Mouse (Mus musculus): ENCODE measurements around the gene Fam240b. TPM values are rescaled to one million over a fixed set of nuclear protein-coding genes. Genes with fewer than 3 reads are reported as not detected.
"Not testable (repeated sequence)": the region's sequence is repeated elsewhere in the genome, so short reads cannot be mapped to it uniquely, and the experiment has no call there.

Fam240b gene
- polyA plus RNA-seq, 1 experiment from 2014 or later = not detected

DNA sequence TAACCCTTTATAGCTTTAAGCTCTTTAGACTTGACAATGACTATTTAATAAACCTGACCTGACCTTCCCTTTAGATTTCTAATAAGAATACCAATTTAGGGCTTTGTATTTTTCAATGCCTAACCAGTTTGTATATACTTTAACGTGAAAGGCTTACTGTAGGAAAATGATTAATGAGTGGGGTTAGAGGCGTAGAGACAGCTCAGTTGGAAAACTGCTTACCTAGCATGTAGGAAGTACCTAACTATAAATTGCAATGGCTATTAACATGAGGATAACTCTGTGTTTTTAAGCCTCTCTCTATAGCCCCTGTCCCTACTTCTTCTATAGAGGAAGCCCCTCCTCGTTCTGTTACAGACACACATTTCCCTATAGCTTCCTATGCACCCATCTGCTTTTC lies 17.6 kb downstream of the Fam240b start:
- H3K9ac ChIP-seq (ENCODE audit: low read length) = no peak overlapping the region
- no peak for ATAC-seq (replicated peaks; ENCODE audit: extremely low read depth, insufficient read depth, low FRiP score)
- no peak overlapping the region for H3K4me2 ChIP-seq (ENCODE audit: low read depth, low read length)
- no peak overlapping the region for H3K4me3 ChIP-seq (ENCODE audit: low read length)
- 72% methylated on average over 3 of the region's 3 CpGs for WGBS
- no peaks in the 10 kb centered on the region for H3K4me1 ChIP-seq (ENCODE audit: control insufficient read depth, insufficient read depth, low read length)
- H3K27ac ChIP-seq (ENCODE audit: low read length) = no peak overlapping the region
- no peaks in the 10 kb centered on the region for H3K36me3 ChIP-seq (ENCODE audit: control insufficient read depth, insufficient read depth)
- H3K27me3 ChIP-seq (ENCODE audit: control insufficient read depth, insufficient read depth, low read length) = no peaks in the 10 kb centered on the region
- no peaks in the 10 kb centered on the region for H3K9me3 ChIP-seq (replicated peaks; ENCODE audit: control insufficient read depth, low read length)

DNA sequence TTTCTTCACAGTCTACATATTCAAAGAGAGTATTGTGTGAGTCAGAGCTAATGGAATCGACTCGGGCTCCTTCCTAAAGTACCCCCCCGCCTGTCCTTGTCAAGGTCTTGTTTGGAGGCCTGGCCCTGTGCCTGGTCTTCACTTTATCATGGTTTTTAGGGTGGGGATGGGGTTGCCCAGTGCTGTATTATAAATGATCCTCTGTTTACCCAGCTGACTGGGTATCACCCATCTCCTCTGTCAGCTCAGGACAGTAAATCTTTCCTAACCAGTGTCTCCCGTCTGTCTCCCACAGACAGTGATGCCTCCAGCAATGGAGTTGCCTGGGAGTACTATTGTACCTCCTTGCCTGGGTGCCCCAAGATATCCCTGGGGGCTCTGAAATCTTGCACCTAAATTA lies 19.6 kb downstream of the Fam240b start:
- H3K27me3 ChIP-seq (ENCODE audit: control insufficient read depth, insufficient read depth, low read length) = no peaks in the 10 kb centered on the region

DNA sequence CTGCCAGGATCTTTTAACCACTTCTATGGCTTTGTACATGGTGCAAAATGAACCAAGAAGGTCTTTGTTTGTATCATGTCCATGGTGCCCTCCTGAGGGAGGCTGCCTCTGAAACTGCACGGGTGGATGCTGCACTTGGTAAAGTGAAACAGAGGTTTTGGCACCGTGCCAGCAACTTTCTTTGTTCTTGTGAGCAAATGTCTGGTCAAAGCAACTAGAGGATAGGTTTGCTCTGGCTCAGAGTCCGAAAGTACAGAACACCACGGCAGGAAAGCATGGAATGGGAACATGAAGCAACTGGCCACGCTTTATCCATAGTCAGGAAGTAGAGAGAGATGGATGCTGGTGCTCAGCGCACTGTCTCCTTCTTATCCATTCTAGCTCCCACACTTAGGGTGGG lies 29.7 kb downstream of the Fam240b start:
- no peak overlapping the region for H3K27ac ChIP-seq (ENCODE audit: low read length)
- H3K9ac ChIP-seq (ENCODE audit: low read length) = no peak overlapping the region
- H3K36me3 ChIP-seq (ENCODE audit: control insufficient read depth, insufficient read depth) = no peaks in the 10 kb centered on the region
- no peaks in the 10 kb centered on the region for H3K4me1 ChIP-seq (ENCODE audit: control insufficient read depth, insufficient read depth, low read length)
- WGBS = 52% methylated on average over 6 of the region's 6 CpGs
- no peak overlapping the region for H3K4me2 ChIP-seq (ENCODE audit: low read depth, low read length)
- H3K9me3 ChIP-seq (replicated peaks; ENCODE audit: control insufficient read depth, low read length) = no peaks in the 10 kb centered on the region
- no peak overlapping the region for H3K4me3 ChIP-seq (ENCODE audit: low read length)
- ATAC-seq (replicated peaks; ENCODE audit: extremely low read depth, insufficient read depth, low FRiP score) = no peak
- H3K27me3 ChIP-seq (ENCODE audit: control insufficient read depth, insufficient read depth, low read length) = no peaks in the 10 kb centered on the region

More for the DNA sequence above, 19.6 kb downstream of the Fam240b start:
- no peaks in the 10 kb centered on the region for H3K4me1 ChIP-seq (ENCODE audit: control insufficient read depth, insufficient read depth, low read length)
- no peaks in the 10 kb centered on the region for H3K36me3 ChIP-seq (ENCODE audit: control insufficient read depth, insufficient read depth)
- H3K4me3 ChIP-seq (ENCODE audit: low read length) = no peak overlapping the region
- no peak overlapping the region for H3K27ac ChIP-seq (ENCODE audit: low read length)
- WGBS = 54% methylated on average over 4 of the region's 4 CpGs
- H3K4me2 ChIP-seq (ENCODE audit: low read depth, low read length) = no peak overlapping the region
- no peaks in the 10 kb centered on the region for H3K9me3 ChIP-seq (replicated peaks; ENCODE audit: control insufficient read depth, low read length)
- no peak overlapping the region for H3K9ac ChIP-seq (ENCODE audit: low read length)
- no peak for ATAC-seq (replicated peaks; ENCODE audit: extremely low read depth, insufficient read depth, low FRiP score)

DNA sequence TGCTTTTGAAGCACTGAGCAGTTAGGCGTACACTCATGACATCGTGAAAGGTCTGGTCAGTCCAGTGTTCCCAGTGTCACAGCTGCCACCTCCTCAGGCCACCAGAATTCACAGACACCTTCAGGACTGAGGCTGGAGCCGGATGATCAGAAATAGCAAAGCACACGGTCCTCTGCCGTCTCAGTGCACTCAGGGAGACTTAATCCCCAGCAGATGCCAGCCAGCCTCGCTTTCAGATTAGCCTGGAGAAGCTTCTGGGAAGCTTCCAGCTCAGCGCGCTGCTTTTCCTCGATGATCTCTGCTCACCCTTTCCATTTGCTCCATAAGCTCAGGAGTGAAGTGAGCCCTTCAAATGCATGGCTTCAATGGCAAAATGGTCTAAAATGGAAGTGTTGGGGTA lies 32.4 kb downstream of the Fam240b start:
- H3K4me1 ChIP-seq (ENCODE audit: control insufficient read depth, insufficient read depth, low read length) = no peaks in the 10 kb centered on the region
- no peak for ATAC-seq (replicated peaks; ENCODE audit: extremely low read depth, insufficient read depth, low FRiP score)
- no peak overlapping the region for H3K4me3 ChIP-seq (ENCODE audit: low read length)
- H3K27me3 ChIP-seq (ENCODE audit: control insufficient read depth, insufficient read depth, low read length) = no peaks in the 10 kb centered on the region
- H3K9me3 ChIP-seq (replicated peaks; ENCODE audit: control insufficient read depth, low read length) = 0 out of 2 replicates have a peak, but pooled peaks cover 2% of the 10 kb centered on the region
- H3K27ac ChIP-seq (ENCODE audit: low read length) = no peak overlapping the region
- 50% methylated on average over 9 of the region's 9 CpGs for WGBS
- no peaks in the 10 kb centered on the region for H3K36me3 ChIP-seq (ENCODE audit: control insufficient read depth, insufficient read depth)
- H3K4me2 ChIP-seq (ENCODE audit: low read depth, low read length) = no peak overlapping the region
- no peak overlapping the region for H3K9ac ChIP-seq (ENCODE audit: low read length)

DNA sequence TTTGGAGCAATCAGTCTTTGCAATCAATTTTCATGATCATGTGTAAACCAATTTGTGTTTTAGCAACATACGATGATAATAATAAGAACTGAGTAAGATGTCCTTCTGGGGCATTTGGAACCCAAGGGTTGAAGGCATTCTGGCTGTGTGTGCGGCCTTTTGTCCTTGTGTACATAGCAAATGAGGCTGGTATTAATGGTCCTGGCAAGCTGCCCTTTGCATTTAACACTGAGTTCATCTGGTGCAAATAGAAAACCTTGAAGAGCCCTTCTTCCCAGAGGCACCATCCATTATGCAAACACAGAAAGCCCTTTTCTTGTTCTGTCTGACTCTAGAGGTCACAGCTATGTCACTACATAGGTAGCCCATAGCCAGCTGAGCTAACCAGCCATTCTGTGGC lies 35.0 kb downstream of the Fam240b start:
- 74% methylated on average over 2 of the region's 2 CpGs for WGBS
- Histone ChIP-seq H3K27me3 (ENCODE audit: control insufficient read depth, insufficient read depth, low read length) (no peaks in the 10 kb centered on the region), H3K27ac (ENCODE audit: low read length) (no peak overlapping the region), H3K4me3 (ENCODE audit: low read length) (no peak overlapping the region), H3K9me3 (replicated peaks; ENCODE audit: control insufficient read depth, low read length) (0 out of 2 replicates have a peak, but pooled peaks cover 2% of the 10 kb centered on the region), H3K4me2 (ENCODE audit: low read depth, low read length) (no peak overlapping the region), H3K36me3 (ENCODE audit: control insufficient read depth, insufficient read depth) (no peaks in the 10 kb centered on the region), H3K4me1 (ENCODE audit: control insufficient read depth, insufficient read depth, low read length) (no peaks in the 10 kb centered on the region), H3K9ac (ENCODE audit: low read length) (no peak overlapping the region)
- no peak for ATAC-seq (replicated peaks; ENCODE audit: extremely low read depth, insufficient read depth, low FRiP score)

DNA sequence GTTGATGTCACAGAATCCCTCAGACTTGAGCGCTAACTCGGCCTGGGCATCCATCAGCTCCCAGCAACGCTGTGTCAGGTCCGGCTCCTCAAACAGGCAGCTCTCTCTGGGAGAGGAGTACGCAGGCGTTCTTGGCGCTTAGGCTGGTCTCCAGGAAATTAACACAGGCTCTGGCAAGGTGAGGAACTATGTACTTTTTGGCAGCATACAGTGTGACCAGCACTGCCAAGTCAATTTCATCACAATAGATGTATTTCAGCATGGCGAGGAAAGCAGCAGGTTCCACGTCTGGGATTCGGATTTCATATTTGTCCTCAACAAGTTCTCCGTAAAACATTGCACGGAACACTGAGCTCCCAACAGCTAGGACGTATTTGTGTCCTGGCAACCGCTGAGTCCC lies 39.4 kb downstream of the Fam240b start:
- Histone ChIP-seq H3K4me2 (ENCODE audit: low read depth, low read length) (no peak overlapping the region), H3K4me1 (ENCODE audit: control insufficient read depth, insufficient read depth, low read length) (no peaks in the 10 kb centered on the region), H3K27me3 (ENCODE audit: control insufficient read depth, insufficient read depth, low read length) (no peaks in the 10 kb centered on the region), H3K27ac (ENCODE audit: low read length) (no peak overlapping the region), H3K4me3 (ENCODE audit: low read length) (no peak overlapping the region), H3K9me3 (replicated peaks; ENCODE audit: control insufficient read depth, low read length) (0 out of 2 replicates have a peak, but pooled peaks cover 2% of the 10 kb centered on the region), H3K36me3 (ENCODE audit: control insufficient read depth, insufficient read depth) (no peaks in the 10 kb centered on the region), H3K9ac (ENCODE audit: low read length) (no peak overlapping the region)
- WGBS = 81% methylated on average over 14 of the region's 14 CpGs
- no peak for ATAC-seq (replicated peaks; ENCODE audit: extremely low read depth, insufficient read depth, low FRiP score)

DNA sequence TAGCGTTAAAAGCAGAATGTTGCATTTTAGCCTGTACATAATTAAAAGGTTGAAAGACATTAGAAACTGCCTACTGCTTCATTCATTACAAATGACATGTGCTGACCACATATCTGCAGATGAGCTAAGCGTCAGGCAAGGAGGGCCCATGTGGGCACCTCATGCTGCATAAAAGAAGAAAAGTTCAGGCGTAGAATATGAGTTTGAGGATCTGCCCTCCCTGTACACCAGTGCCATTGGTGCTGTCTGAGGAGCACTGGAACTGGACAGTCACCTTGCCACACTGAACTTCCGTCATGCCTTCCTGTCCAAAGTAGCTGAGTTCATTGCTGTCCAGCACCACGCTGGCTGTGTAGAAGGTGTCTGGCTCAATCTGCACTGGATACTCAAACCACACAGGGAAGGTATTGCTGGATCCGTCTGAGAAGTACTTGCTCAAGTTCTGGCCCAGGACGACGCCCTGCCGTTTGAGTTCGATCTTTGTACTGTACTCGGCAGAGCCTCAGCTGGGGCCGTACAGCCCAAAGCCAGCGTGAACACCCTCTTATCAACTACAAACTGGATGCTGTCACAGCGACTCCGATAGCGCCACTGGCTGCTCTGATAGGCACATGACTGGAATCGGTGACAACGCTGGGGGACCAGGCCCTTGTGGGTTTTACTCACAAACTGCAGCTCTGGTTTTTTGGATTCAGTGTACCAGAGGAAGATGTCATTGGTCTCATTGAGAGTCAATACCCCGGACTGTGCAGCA lies 40.2 kb downstream of the Fam240b start:
- not testable (repeated sequence) for H3K4me2 ChIP-seq (ENCODE audit: low read depth, low read length); H3K27me3 ChIP-seq (ENCODE audit: control insufficient read depth, insufficient read depth, low read length); H3K9me3 ChIP-seq (replicated peaks; ENCODE audit: control insufficient read depth, low read length); H3K4me1 ChIP-seq (ENCODE audit: control insufficient read depth, insufficient read depth, low read length); H3K27ac ChIP-seq (ENCODE audit: low read length); ATAC-seq (replicated peaks; ENCODE audit: extremely low read depth, insufficient read depth, low FRiP score); H3K9ac ChIP-seq (ENCODE audit: low read length); H3K36me3 ChIP-seq (ENCODE audit: control insufficient read depth, insufficient read depth); H3K4me3 ChIP-seq (ENCODE audit: low read length)
- WGBS = 71% methylated on average over 19 of the region's 19 CpGs

DNA sequence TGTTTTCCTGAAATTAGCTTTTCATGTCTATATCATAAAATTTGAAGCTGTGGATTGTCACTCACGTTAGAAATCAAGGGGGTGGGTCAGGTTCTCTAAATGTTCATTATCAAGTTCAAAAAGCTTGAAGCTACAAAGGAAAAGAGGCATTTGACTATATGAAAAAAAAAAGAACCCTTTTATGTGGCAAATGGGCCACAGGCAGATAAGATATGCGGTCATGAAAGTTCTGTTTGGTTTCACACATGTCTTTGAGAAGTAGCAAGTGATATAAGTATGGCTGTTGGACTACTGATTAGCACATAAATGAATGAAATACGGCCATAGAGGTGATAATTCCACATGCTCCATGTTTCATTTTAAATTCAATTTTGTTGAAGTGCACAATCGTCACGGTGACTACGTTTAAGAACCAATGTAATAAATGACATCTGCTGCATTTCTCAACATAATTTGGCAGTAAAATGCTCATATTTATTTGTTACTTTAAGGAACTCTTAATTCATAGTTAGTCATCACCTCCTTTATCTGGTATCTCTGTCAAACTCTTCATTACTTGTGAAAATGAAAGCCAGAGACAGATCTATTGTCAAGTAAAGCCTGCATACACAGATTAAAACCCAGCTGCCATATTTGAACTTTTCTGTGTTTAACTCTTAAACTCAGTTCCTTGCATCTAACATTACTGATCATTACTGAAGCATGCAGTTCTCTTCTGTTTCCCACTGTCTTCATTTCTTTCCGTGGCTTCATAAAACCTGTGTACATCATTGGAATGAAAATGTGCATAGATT lies 47.4 kb downstream of the Fam240b start:
- ATAC-seq (replicated peaks; ENCODE audit: extremely low read depth, insufficient read depth, low FRiP score) = no peak
- Histone ChIP-seq H3K4me3 (ENCODE audit: low read length) (no peak overlapping the region), H3K27ac (ENCODE audit: low read length) (no peak overlapping the region), H3K4me2 (ENCODE audit: low read depth, low read length) (no peak overlapping the region), H3K9ac (ENCODE audit: low read length) (no peak overlapping the region), H3K36me3 (ENCODE audit: control insufficient read depth, insufficient read depth) (no peaks in the 10 kb centered on the region), H3K9me3 (replicated peaks; ENCODE audit: control insufficient read depth, low read length) (no peaks in the 10 kb centered on the region), H3K27me3 (ENCODE audit: control insufficient read depth, insufficient read depth, low read length) (no peaks in the 10 kb centered on the region), H3K4me1 (ENCODE audit: control insufficient read depth, insufficient read depth, low read length) (no peaks in the 10 kb centered on the region)
- 60% methylated on average over 7 of the region's 7 CpGs for WGBS

DNA sequence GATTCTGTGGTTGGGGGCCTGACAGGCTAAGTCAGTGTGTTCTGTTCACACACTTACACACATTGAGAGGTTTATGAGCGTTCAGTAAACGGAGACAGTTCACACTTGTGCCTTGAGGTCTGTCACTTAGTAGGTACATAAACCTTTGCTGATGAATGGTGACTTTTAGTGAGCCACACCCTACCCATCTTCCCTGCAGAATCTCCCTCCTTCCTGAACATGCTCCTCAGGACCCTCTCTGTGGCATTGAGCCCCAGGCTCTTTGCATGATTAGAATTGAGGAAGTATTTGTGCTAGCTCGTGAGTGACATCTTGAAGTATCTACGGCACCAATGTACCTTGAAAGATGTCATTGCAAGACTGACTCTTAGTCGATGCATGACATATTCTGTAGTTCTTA lies 48.9 kb downstream of the Fam240b start:
- Histone ChIP-seq H3K4me1 (ENCODE audit: control insufficient read depth, insufficient read depth, low read length) (no peaks in the 10 kb centered on the region), H3K27ac (ENCODE audit: low read length) (no peak overlapping the region), H3K9ac (ENCODE audit: low read length) (no peak overlapping the region), H3K36me3 (ENCODE audit: control insufficient read depth, insufficient read depth) (no peaks in the 10 kb centered on the region), H3K9me3 (replicated peaks; ENCODE audit: control insufficient read depth, low read length) (no peaks in the 10 kb centered on the region), H3K4me3 (ENCODE audit: low read length) (no peak overlapping the region), H3K27me3 (ENCODE audit: control insufficient read depth, insufficient read depth, low read length) (no peaks in the 10 kb centered on the region), H3K4me2 (ENCODE audit: low read depth, low read length) (no peak overlapping the region)
- 78% methylated on average over 5 of the region's 5 CpGs for WGBS
- ATAC-seq (replicated peaks; ENCODE audit: extremely low read depth, insufficient read depth, low FRiP score) = no peak
